Mouse (Mus musculus): Measurements from ENCODE around the gene Flnb. TPM values are rescaled to one million over a fixed set of nuclear protein-coding genes. Genes with fewer than 3 reads are reported as not detected.
A peak's percentile ranks its signal among the peaks of the same experiment; 100 is the strongest.

The Flnb gene
- polyA plus RNA-seq, 1 experiment from 2014 or later, result 35.0 TPM

DNA sequence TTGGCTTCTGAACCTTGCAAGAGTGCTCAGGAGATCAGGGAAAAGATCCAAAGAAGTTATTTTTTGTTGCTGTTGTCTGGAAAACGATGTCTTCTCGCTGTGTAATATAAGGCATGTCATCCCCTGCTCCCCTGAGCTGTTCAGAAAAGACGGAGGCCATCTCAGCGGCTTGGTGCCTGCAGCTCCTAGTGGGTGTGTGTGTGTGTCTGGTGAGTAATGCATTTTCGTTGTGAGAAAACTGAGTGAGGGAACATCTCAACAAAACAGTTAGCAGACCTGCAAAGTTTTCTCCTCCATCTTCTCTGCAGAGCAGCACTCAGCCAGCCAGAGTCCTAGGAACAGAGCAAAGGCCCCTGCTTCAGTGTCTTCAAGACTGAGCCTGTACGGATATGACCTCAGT, 36.6 kb downstream of the Flnb start:
- Histone ChIP-seq H3K27ac (replicated peaks; ENCODE audit: low read depth, low read length) (no peak overlapping the region), H3K4me1 (ENCODE audit: control insufficient read depth, insufficient read depth, low read length) (peaks cover 31% of the 10 kb centered on the region), H3K4me2 (ENCODE audit: low read depth, severe bottlenecking) (no peak overlapping the region), H3K9ac (ENCODE audit: low read length) (no peak overlapping the region), H3K9me3 (ENCODE audit: control insufficient read depth, low read length) (no peaks in the 10 kb centered on the region), H3K27me3 (ENCODE audit: control insufficient read depth, insufficient read depth, low read length) (no peaks in the 10 kb centered on the region), H3K4me3 (ENCODE audit: low read depth, low read length) (no peak overlapping the region), H3K36me3 (ENCODE audit: control insufficient read depth, insufficient read depth, low read length) (no peaks in the 10 kb centered on the region)
- 89% methylated on average over 6 of the region's 6 CpGs for WGBS
- DNase-seq (ENCODE audit: low spot score), result no peak
- ATAC-seq (ENCODE audit: insufficient number of reproducible peaks, low FRiP score, low TSS enrichment, low read depth), result no peak

DNA sequence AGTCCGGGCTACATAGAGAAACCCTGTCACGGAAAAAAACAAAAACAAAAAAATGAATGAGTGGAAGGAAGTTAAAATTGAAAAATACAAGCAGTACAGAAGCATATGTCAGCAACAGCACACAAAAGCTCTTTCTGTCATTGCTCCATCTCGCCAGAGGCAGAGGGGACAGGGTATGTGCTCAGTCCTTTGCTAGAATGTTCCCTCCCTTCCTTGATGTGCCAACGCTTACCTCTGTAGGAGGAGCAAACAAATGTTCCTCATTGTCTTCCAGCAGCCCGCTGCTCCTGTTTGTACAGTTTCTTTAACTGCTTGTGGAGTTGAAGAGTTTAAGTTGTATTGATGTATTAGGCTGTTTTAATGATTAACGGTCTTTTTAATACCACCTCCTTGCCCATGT, 37.3 kb downstream of the Flnb start:
- Histone ChIP-seq H3K4me3 (ENCODE audit: low read depth, low read length) (no peak overlapping the region), H3K9me3 (ENCODE audit: control insufficient read depth, low read length) (no peaks in the 10 kb centered on the region), H3K4me1 (ENCODE audit: control insufficient read depth, insufficient read depth, low read length) (peaks cover 29% of the 10 kb centered on the region), H3K27me3 (ENCODE audit: control insufficient read depth, insufficient read depth, low read length) (no peaks in the 10 kb centered on the region), H3K9ac (ENCODE audit: low read length) (no peak overlapping the region), H3K36me3 (ENCODE audit: control insufficient read depth, insufficient read depth, low read length) (no peaks in the 10 kb centered on the region), H3K27ac (replicated peaks; ENCODE audit: low read depth, low read length) (no peak overlapping the region), H3K4me2 (ENCODE audit: low read depth, severe bottlenecking) (no peak overlapping the region)
- no peak for DNase-seq (ENCODE audit: low spot score)
- ATAC-seq (ENCODE audit: insufficient number of reproducible peaks, low FRiP score, low TSS enrichment, low read depth), result no peak
- 74% methylated on average over 6 of the region's 6 CpGs for WGBS

DNA sequence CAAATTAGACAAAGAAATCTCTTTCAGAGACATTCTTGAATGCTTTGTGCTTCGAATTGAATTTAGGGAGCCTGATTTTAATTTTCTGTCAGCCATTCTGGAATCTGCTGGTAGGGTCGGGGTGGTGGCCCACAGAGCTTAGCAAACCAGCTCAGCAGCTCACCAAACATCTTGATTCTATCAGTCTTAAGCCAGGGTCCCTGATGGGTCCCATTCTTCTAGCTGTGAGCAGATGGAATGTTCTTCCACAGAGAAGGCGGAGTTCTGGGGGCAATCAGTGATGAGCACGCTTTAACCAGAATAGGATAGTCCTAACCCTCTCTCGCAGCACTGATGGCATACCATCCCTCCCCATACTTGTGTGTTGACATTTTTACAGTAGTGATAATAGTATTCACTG, 37.7 kb downstream of the Flnb start:
- 54% methylated on average over 5 of the region's 5 CpGs for WGBS
- no peak for DNase-seq (ENCODE audit: low spot score)
- no peak overlapping the region for H3K9ac ChIP-seq (ENCODE audit: low read length)
- H3K36me3 ChIP-seq (ENCODE audit: control insufficient read depth, insufficient read depth, low read length), result no peaks in the 10 kb centered on the region
- H3K4me3 ChIP-seq (ENCODE audit: low read depth, low read length), result no peak overlapping the region
- peaks cover 29% of the 10 kb centered on the region for H3K4me1 ChIP-seq (ENCODE audit: control insufficient read depth, insufficient read depth, low read length)
- H3K9me3 ChIP-seq (ENCODE audit: control insufficient read depth, low read length), result no peaks in the 10 kb centered on the region
- no peaks in the 10 kb centered on the region for H3K27me3 ChIP-seq (ENCODE audit: control insufficient read depth, insufficient read depth, low read length)
- H3K4me2 ChIP-seq (ENCODE audit: low read depth, severe bottlenecking), result no peak overlapping the region
- no peak overlapping the region for H3K27ac ChIP-seq (replicated peaks; ENCODE audit: low read depth, low read length)
- ATAC-seq (ENCODE audit: insufficient number of reproducible peaks, low FRiP score, low TSS enrichment, low read depth), result no peak

DNA sequence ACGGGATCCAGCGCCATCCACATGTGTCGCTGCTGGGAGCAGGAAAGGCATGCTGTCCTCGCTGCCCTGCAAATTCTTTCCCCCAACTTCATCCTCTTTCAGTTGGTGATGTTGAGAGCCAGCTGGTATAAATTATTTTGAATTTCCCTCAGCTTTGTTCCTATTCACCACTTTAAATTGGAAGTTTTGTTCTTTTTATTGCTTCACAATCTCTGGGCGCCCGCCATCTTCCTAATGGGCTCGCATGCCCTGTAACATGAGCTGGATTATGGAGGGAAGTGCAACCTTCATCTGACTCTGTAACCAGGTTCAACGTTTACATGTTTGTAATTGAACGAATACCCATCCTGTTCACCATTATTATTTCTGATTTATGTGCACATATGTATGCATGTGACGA, 38.6 kb downstream of the Flnb start:
- H3K9me3 ChIP-seq (ENCODE audit: control insufficient read depth, low read length), result no peaks in the 10 kb centered on the region
- H3K36me3 ChIP-seq (ENCODE audit: control insufficient read depth, insufficient read depth, low read length), result no peaks in the 10 kb centered on the region
- ATAC-seq (ENCODE audit: insufficient number of reproducible peaks, low FRiP score, low TSS enrichment, low read depth) (no peak), DNase-seq (ENCODE audit: low spot score) (peak; percentile 47)
- peaks cover 30% of the 10 kb centered on the region for H3K4me1 ChIP-seq (ENCODE audit: control insufficient read depth, insufficient read depth, low read length)
- no peak overlapping the region for H3K4me2 ChIP-seq (ENCODE audit: low read depth, severe bottlenecking)
- no peak overlapping the region for H3K9ac ChIP-seq (ENCODE audit: low read length)
- WGBS, result 44% methylated on average over 10 of the region's 10 CpGs
- H3K27ac ChIP-seq (replicated peaks; ENCODE audit: low read depth, low read length), result no peak overlapping the region; the same call in 1 of the 2 replicates
- H3K4me3 ChIP-seq (ENCODE audit: low read depth, low read length), result no peak overlapping the region
- no peaks in the 10 kb centered on the region for H3K27me3 ChIP-seq (ENCODE audit: control insufficient read depth, insufficient read depth, low read length)

DNA sequence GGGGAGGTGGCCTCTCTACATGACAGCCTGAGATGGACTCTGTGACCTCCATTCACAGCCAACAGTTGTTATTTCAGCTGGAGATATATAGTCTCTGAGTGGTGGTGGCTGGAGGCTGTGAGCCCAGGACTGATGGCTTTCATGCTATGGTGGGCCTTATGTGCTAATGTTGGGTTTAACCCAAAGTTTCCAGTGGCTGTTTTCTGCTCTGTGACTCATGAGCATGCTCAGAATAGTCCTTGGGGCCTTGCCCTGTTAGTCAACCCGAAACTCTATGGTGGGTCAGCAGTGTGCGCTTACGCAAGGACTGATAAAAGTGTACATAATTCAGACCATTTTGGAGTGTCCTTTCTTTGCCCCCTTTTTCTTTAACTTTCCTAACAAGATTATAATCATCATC, 40.1 kb downstream of the Flnb start:
- no peak overlapping the region for H3K9ac ChIP-seq (ENCODE audit: low read length)
- H3K4me3 ChIP-seq (ENCODE audit: low read depth, low read length), result no peak overlapping the region
- ATAC-seq (ENCODE audit: insufficient number of reproducible peaks, low FRiP score, low TSS enrichment, low read depth) (no peak), DNase-seq (ENCODE audit: low spot score) (no peak)
- H3K4me2 ChIP-seq (ENCODE audit: low read depth, severe bottlenecking), result no peak overlapping the region
- H3K27me3 ChIP-seq (ENCODE audit: control insufficient read depth, insufficient read depth, low read length), result no peaks in the 10 kb centered on the region
- H3K36me3 ChIP-seq (ENCODE audit: control insufficient read depth, insufficient read depth, low read length), result no peaks in the 10 kb centered on the region
- peaks cover 29% of the 10 kb centered on the region; the same call in 1 of the 2 replicates for H3K4me1 ChIP-seq (ENCODE audit: control insufficient read depth, insufficient read depth, low read length)
- no peaks in the 10 kb centered on the region for H3K9me3 ChIP-seq (ENCODE audit: control insufficient read depth, low read length)
- 95% methylated on average over 3 of the region's 3 CpGs for WGBS
- H3K27ac ChIP-seq (replicated peaks; ENCODE audit: low read depth, low read length), result no peak overlapping the region

DNA sequence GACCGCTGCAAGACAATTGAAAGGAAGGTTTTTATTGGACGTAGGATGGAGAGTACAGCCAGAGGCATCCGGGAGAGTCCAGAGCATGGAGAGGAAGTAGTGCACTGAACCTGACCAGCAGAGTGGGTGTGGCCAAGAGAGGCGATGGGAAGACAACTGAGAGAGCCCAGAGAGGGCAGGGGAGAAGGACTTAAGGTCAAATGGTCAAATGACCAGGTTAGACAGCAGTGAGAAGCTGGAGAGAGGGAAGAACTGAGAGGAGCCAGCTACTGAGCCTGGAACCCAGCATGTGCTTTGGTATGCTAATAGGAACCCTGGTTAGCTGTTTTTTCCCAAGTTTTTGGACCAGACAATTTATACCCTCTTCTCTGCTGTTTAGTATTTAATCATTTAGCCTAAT, 40.7 kb downstream of the Flnb start:
- Histone ChIP-seq H3K9ac (ENCODE audit: low read length) (no peak overlapping the region), H3K4me3 (ENCODE audit: low read depth, low read length) (no peak overlapping the region), H3K4me2 (ENCODE audit: low read depth, severe bottlenecking) (no peak overlapping the region), H3K9me3 (ENCODE audit: control insufficient read depth, low read length) (no peaks in the 10 kb centered on the region), H3K27ac (replicated peaks; ENCODE audit: low read depth, low read length) (no peak overlapping the region), H3K4me1 (ENCODE audit: control insufficient read depth, insufficient read depth, low read length) (peaks cover 32% of the 10 kb centered on the region; the same call in 1 of the 2 replicates), H3K36me3 (ENCODE audit: control insufficient read depth, insufficient read depth, low read length) (no peaks in the 10 kb centered on the region), H3K27me3 (ENCODE audit: control insufficient read depth, insufficient read depth, low read length) (no peaks in the 10 kb centered on the region)
- ATAC-seq (ENCODE audit: insufficient number of reproducible peaks, low FRiP score, low TSS enrichment, low read depth) (no peak), DNase-seq (ENCODE audit: low spot score) (no peak)
- 68% methylated on average over 4 of the region's 4 CpGs for WGBS

DNA sequence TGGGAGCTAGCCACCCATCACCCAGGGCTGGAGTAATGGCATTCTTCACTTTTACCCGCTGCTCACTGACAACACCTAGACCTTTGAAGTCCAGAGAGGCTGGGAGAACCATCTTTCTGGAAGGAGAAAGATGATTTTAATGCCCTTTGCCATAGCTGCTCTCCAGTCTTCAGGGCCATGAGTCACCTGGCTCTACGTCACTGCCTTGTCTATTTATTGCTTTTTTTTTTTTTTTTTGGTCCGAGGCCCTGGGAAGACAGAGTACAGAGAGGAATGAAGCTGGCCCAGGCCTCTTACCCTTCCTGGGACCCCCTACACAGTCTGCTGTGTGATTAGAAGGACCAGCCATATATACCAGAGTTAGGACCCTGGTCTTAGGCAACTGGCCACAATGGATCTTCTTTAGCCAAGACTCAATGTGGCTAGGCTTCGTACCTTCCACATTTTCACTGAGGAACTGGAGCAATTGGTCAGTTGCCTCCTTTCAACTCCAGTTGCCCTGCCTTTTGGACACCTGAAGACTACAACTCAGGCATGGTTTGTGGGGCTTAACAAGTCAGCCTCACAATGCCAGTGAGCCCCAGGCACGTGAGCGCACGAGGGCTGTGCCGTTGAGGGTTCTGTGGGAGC, 42.9 kb downstream of the Flnb start:
- Histone ChIP-seq H3K4me2 (ENCODE audit: low read depth, severe bottlenecking) (no peak overlapping the region), H3K4me1 (ENCODE audit: control insufficient read depth, insufficient read depth, low read length) (peaks cover 29% of the 10 kb centered on the region; the same call in 1 of the 2 replicates), H3K36me3 (ENCODE audit: control insufficient read depth, insufficient read depth, low read length) (no peaks in the 10 kb centered on the region), H3K27me3 (ENCODE audit: control insufficient read depth, insufficient read depth, low read length) (no peaks in the 10 kb centered on the region), H3K27ac (replicated peaks; ENCODE audit: low read depth, low read length) (no peak overlapping the region), H3K9me3 (ENCODE audit: control insufficient read depth, low read length) (no peaks in the 10 kb centered on the region), H3K9ac (ENCODE audit: low read length) (no peak overlapping the region), H3K4me3 (ENCODE audit: low read depth, low read length) (no peak overlapping the region)
- 88% methylated on average over 8 of the region's 8 CpGs for WGBS
- DNase-seq (ENCODE audit: low spot score) (no peak), ATAC-seq (ENCODE audit: insufficient number of reproducible peaks, low FRiP score, low TSS enrichment, low read depth) (no peak)

DNA sequence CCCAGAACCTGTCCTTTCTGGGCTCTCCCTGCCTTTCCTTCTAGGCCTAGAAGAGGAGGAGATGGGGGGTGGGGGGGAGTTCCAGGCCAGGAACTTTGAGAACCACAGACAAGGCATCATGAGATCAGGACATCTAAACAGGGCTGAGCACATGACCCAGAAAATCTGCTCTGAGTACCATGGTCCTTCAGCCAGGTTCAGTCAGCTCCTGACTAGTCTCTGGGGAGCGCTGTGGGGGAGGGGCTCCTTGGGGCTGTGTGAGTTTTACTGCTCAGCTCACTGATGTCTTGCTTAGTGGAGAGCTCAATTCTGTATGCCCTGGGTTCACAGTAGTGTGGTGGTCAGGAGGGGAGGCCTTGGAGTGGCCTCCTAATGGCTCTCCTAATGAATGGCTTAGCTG, 43.5 kb downstream of the Flnb start:
- Histone ChIP-seq H3K9ac (ENCODE audit: low read length) (no peak overlapping the region), H3K36me3 (ENCODE audit: control insufficient read depth, insufficient read depth, low read length) (no peaks in the 10 kb centered on the region), H3K27me3 (ENCODE audit: control insufficient read depth, insufficient read depth, low read length) (no peaks in the 10 kb centered on the region), H3K9me3 (ENCODE audit: control insufficient read depth, low read length) (no peaks in the 10 kb centered on the region), H3K4me3 (ENCODE audit: low read depth, low read length) (no peak overlapping the region), H3K4me1 (ENCODE audit: control insufficient read depth, insufficient read depth, low read length) (peaks cover 24% of the 10 kb centered on the region; the same call in 1 of the 2 replicates), H3K27ac (replicated peaks; ENCODE audit: low read depth, low read length) (no peak overlapping the region), H3K4me2 (ENCODE audit: low read depth, severe bottlenecking) (no peak overlapping the region)
- ATAC-seq (ENCODE audit: insufficient number of reproducible peaks, low FRiP score, low TSS enrichment, low read depth) (no peak), DNase-seq (ENCODE audit: low spot score) (peak; percentile 58)
- WGBS, result 75% methylated on average over 1 of the region's 1 CpGs

DNA sequence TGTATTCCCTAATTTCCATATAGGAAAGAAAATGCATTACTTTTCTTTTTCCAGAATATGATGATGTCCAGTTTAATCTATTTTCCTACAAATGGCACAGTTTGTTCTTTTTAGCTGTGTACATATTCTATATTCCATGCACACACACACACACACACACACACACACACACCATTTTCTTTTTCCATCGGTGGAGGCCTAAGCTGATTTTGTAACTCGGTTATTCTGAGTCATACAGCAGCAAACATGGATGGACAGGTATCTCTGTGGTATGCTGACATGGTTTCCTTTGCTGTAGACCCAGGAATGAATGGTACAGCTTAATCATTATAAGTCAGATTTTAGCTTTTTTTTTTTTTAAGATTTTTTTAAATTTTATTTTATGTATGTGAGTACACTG, 44.5 kb downstream of the Flnb start:
- H3K9ac ChIP-seq (ENCODE audit: low read length), result no peak overlapping the region
- no peaks in the 10 kb centered on the region for H3K9me3 ChIP-seq (ENCODE audit: control insufficient read depth, low read length)
- H3K4me1 ChIP-seq (ENCODE audit: control insufficient read depth, insufficient read depth, low read length), result peaks cover 20% of the 10 kb centered on the region; the same call in 1 of the 2 replicates
- no peak overlapping the region for H3K27ac ChIP-seq (replicated peaks; ENCODE audit: low read depth, low read length)
- H3K27me3 ChIP-seq (ENCODE audit: control insufficient read depth, insufficient read depth, low read length), result no peaks in the 10 kb centered on the region
- no peak overlapping the region for H3K4me2 ChIP-seq (ENCODE audit: low read depth, severe bottlenecking)
- DNase-seq (ENCODE audit: low spot score) (no peak), ATAC-seq (ENCODE audit: insufficient number of reproducible peaks, low FRiP score, low TSS enrichment, low read depth) (no peak)
- 98% methylated on average over 2 of the region's 2 CpGs for WGBS
- H3K4me3 ChIP-seq (ENCODE audit: low read depth, low read length), result no peak overlapping the region
- H3K36me3 ChIP-seq (ENCODE audit: control insufficient read depth, insufficient read depth, low read length), result no peaks in the 10 kb centered on the region

Data from limb, embryonic 11.5 days (tissue).